Mouse (Mus musculus): Measurements from ENCODE around the gene Gstp2.
"Not testable (repeated sequence)": the region's sequence is repeated elsewhere in the genome, so short reads cannot be mapped to it uniquely, and the experiment has no call there.

The Gstp2 gene

DNA sequence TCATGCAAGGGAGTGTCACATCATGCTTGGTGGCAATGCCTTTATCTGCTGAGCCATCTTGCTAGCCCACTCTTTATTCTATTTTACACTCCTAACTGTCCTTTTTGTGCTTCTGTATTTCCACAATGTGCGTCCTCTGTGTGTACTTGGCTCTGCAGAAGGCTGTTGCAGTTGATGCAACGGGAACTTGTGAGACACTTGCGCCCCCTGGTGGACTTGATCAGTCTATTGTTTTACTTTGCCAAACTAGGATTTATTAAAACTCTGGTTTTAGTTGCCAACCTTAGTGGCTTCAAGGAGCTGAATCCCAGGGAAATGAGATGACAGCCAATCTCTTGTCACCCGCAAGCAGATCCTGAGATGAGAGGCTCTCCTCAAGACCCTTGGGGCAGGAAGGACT is 2.0 kb upstream of the Gstp2 start:
- DNase-seq, result peak; percentile 81 to 92

DNA sequence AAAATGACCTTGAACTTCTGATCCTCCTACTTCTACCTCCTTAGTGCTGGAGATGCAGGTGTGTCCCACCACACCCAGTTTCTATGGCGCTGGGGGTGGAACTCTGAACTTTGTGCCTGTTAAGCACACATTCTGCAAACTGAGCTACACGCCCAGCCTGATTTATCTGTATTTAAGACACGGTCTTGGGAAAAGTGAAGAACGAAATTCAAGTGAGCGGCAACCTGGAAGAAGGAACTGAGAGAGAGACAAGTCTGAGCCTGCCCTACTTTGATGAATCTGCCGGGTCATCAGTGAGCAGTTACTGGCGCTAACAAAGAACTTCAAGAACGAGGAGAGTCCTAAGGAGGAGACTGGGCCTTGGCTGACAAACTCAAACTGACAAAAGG is 1.0 kb upstream of the Gstp2 start:
- DNase-seq, result no peak

DNA sequence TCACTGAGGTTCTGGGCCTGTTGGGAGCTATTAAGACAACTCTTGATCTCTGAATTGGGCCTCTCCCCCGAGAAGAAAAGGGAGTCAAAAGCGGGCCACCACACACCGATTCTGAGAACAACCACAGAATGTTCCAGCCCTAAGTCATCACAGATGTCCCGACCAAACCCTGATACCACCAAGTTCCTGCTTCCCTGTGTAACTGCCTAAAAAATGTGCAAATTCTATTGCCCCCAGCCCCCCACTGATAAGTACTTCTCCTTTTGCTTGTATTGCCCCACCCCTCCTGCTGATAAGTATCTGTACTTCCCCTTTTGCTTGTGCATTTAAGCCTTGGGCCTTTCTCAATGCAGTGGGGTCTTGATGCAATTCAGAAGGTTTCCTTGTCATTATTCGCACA is 1.7 kb downstream of the Gstp2 start:
- DNase-seq, result not testable (repeated sequence)

DNA sequence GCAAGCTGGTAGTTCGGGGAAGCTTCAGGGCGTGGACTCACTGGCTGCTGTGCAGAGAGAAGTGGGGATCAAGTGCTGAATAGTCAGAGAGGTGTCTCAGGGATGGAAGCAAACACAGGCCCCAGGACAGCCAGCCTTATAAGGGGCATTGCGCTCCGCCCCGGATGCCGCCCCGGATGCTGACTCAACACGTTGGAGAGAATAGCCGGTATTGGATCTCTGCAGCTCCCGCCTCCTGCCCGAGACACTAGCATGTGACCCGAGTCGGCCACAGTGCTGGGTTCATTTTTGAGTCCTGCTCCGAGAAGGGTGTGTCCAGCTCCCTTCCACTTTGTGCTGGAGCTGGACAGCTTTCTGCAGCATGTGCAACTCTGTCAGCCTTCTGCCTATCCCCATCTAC is 3.7 kb downstream of the Gstp2 start:
- DNase-seq, result no peak

DNA sequence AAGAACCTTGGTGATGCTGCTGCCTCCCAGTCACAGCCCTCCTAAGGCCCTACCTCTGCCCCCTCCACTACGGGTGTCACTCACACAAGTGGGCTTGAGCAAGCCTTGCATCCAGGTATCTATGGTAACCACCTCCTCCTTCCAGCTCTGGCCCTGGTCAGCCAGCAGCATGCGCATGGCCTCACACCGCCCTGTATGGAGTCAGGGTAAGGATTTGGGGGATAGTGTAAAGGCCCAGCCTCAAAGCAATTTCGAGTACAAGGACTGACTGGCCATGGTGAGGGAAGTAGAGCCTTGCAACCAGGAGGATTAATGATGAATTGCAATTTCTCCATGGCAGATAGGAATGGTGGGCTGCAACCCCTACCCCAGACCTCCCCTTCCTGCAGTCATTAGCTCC is 4.3 kb downstream of the Gstp2 start:
- not testable (repeated sequence) for DNase-seq

DNA sequence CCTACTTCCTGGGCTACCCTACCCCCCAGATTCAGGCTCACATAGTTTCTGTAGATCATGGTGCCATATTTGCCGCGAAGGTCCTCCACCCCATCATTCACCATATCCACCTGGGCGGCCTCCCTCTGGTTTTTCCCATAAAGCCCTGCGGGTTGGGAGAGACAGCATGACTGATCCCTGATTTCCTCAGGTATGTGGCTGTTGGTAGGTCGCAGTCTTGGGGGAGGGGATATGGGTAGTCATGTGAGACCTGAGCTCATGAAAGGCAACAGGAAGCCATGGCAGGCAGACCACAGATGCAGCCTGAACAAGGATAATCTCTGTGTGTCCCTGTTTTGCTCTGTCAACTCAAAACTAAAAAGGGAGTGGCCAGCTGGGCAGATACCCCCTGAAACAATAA is 4.9 kb downstream of the Gstp2 start:
- DNase-seq, result not testable (repeated sequence)

DNA sequence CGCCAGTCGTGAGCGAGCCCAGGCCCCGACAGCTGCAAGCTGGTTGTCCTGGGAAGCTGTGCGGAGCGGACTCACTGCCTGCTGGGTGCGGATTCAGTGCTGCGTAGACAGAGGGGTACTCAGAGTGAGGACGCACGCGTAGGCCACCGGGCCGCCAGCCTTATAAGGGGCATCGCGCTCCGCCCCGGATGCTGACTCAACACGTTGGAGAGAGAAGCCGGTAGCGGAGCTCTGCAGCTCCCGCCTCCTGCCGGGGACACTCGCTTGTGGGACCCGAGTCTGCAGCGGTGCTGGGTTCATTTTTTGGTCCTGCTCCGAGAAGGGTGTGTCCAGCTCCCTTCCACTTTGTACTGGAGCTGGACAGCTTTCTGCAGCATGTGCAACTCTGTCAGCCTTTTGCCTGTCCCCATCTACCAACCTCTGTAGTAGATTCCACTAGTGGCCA is 8.0 kb downstream of the Gstp2 start, which contains the start of gene Gstp1:
TSS of gene Gstp1 (minus strand) at position 198 of the 445 bp plus-strand sequence.
- DNase-seq, result peak; percentile 80 to 86

DNA sequence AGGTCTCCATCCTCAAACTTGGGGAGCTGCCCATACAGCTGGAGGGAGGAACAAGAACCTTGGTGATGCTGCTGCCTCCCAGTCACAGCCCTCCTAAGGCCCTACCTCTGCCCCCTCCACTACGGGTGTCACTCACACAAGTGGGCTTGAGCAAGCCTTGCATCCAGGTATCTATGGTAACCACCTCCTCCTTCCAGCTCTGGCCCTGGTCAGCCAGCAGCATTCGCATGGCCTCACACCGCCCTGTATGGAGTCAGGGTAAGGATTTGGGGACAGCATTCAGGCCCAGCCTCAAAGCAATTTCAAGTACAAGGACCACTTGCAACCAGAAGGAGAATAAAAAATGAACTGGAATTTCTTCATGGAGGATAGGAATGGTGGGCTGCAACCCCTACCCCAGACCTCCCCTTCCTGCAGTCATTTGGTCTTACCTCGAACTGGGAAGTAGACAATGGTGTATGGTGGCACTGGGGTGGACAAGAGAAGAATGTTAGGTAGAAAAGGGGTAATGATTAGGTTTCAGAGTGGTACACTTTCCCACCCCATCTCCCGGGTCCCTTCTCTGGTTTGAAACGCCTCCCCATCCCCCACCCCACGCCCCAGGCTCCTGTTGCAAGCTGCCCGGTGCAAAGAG is 8.6 kb downstream of the Gstp2 start:
- DNase-seq, result not testable (repeated sequence)

DNA sequence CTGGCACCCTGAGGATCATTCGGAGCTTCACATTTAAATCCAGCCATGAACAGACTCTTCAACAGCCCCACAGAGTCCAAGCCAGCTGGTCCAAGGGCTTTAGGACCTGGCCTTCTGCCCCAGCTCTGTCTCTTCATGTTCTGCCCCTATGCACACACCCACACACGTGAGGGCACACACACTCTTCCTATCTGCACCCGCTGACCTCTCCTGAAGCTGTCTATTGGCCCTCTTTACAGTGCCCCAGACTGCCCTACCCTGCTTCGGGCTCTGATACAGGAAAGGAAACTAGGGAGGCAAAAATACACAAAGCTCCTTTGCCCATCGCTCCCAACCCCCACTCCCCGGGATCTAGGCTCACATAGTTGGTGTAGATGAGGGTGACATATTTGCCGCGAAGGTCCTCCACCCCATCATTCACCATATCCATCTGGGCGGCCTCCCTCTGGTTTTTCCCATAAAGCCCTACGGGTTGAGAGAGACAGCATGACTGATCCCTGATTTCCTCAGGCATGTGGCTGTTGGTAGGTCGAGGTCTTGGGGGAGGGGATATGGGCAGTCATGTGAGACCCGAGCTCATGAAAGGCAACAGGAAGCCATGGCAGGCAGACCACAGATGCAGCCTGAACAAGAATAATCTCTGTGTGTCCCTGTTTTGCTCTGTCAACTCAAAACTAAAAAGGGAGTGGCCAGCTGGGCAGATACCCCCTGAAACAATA is 9.3 kb downstream of the Gstp2 start:
- DNase-seq, result no peak

DNA sequence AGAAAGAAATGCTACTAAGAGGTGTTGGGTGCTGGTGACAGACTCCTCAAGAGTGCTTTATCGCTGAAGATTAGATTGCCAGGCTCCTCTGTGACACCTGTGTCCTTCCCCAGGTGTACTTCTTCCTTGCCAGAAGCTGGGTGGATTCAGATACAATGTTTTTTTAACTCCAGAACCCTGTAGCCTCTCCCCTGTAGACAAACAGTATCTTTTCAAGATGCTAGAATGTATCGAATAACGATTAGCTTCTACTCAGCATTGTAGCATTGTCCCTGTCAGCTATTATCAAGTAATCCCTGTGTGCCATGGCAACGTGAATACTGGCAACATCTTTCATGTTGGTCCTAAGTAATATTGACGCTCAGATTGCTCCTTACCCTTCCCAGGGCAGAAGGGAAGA is 12.1 kb downstream of the Gstp2 start:
- DNase-seq, result no peak

DNA sequence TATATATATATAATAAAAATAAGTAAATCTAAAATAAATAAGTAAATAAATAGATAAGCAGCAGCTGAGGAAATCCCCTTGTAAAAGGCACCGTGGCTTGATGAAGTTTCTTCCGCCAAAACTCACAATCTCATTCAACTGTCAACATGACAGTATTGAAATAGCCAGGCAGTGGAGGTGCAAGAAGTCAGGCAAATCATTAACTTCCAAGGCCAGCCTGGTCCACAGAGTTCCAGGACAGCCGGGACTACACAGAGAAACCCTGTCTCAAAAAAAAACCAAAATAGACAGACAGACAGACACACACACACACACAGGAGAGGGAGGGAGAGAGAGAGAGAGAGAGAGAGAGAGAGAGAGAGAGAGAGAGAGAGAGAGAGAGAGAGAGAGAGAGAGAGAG is 12.5 kb downstream of the Gstp2 start:
- DNase-seq, result no peak

DNA sequence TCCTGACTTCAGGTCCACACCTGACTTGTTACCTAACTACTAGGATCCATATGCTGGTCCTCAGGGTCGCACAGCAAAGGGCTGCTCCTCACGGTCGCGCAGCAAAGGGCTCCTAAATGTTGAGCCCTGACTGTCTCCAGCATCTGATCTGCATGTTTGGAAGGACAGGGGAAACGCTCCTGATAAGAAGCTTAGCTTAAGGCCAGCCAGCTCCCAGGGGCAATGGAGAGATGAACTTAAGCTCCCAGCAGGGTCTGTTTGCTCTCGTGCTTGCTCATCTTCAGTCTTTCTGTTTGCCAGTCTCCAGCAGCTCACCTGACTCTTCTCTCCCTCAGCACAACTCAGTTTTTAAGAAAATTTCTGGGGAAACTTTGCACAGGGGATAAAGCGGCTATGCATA is 13.2 kb downstream of the Gstp2 start:
- DNase-seq, result no peak

DNA sequence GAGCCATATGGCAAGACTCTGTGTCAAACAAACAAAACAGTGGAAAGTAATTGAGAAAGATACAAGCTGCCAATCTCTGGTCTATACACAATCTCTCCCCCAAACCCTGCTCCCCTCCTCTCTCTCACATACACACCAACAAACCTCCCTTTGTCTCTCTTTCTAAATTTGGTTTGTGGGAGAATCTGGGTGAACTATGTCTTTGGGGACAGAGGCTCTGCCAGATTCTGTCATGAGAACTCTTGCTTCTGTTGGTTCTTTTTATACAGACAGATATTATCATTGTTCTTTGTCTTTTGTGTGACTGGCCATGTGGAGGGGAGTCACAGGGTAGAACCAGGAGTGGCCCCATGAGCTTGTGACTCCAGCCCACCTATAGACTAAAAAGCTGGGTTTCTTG is 18.2 kb downstream of the Gstp2 start:
- no peak for DNase-seq

DNA sequence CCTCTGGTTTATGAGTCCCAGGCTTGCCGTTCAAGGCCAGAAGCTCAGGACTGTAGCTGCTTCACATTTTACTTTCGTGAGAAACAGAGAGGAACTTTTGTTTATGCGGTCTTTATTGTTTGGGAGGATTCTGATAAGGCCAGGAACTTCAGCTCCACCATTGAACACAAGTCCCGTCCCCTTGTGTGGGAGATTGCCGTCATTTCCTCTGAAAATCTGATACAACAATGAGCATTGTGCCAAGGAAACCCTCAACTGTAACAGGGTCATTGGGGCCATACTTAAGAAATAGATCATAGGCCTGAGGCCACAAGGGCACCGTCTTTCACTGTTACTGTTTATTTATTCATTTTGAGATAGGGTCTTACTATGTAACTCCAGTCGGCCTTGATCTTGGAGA is 22.6 kb downstream of the Gstp2 start:
- DNase-seq, result no peak

DNA sequence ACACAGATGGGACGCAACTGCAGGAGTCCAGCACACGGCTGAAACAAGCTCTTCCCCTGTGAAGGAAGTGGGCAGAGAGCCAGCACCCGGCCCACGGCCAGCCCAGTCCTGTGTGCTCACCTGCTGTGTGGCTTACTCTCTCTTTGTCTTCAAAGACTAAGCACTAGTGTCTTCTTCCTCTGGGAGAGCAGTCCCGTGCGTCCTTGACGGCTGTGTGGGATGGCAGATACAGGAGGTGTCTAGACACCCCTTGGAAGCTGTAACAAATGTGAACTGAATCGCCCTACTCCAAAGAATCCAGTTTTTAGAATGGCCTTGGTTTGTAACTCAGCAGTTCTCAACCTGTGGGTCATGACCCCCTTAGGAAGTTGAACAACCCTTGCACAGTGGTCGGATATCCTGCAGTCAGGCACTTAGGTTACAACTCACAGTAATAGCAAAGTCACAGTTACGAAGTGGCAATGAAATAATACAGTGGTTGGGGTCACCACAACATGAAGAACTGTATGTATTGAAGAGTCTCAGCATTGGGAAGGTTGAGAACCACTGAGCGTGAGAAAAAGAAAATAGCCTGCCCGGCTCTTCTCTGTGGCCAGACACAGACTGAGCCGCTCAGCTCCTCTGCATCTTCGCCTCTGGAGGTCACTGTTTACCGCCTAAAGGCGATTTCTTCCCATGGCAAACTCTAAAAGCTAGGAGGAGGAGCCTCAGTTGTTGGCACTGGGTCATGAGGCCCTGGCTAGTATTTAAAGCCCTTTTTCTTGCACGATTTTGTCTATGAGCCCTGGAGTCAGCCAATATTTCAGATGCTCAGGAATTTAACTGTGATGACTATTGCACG is 26.9 kb downstream of the Gstp2 start:
- peak; percentile 82 to 89 for DNase-seq

DNA sequence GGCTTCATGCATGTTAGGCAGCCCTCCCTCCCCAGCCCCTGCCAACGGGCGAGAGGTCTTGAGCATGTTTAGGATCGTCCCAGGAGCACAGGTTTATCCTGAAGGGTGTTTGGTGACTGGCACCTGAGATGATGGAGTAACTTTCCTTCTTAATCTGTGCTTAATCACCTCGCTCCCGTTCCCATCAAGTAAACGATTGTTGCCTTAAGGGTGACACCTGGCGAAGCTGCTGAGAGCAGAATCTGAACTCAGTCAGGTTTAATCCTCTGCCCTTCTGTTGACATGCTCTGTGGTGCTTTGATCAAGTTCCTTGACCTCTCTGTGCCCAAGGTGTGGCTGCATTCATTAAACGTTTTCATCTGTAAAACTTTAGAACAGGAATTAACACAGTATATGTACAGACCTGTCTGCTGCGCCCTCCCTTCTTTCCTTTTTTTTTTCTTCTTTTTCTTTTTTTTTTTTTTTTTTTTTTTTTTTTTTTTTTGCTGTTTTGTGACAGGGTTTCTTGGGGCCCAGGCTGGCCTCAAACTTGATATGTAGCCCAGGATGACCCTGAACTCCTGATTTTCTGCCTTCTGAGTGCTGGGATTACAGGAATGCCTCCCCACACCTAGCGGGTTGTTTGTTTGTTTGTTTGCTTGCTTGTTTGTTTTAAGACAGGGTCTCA is 27.8 kb downstream of the Gstp2 start:
- DNase-seq, result no peak

DNA sequence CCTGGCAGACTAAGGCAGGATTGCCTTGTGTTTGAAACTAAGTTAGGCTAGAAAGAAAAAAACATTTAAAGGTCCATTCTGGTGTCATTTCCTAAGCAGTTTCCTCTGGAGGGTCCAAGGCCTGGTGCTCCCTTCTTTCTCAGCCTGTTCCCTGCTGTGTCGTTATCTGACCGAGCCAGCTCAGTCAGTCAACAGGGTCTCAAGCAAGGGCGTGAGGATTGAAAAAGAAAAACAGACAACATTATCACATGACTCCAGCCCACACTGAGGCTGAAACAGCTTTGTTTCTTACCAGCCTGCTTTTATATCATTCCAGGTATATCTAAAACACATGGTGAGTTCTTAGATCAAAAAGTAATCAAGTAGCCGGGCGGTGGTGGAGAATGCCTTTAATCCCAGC is 30.2 kb downstream of the Gstp2 start:
- no peak for DNase-seq

DNA sequence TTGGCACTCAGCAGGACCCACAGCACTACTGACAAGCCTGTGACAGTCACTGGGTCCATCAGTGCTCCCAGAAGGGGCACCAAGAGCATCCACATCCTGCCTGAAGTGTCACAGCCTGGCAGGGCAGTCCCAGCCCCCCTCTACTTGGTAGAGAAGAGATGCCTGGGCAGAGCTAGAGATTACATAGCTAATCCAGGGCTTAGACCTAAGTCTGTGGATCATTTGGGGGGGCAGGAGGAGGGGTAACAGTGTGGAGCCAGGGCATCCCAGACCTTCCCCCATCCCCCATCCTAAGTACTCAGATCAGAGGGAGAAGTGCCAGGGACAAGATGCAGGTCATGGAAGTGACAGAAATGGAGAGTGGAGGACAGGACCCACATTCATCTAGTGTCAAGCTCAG is 31.0 kb downstream of the Gstp2 start:
- no peak for DNase-seq

DNA sequence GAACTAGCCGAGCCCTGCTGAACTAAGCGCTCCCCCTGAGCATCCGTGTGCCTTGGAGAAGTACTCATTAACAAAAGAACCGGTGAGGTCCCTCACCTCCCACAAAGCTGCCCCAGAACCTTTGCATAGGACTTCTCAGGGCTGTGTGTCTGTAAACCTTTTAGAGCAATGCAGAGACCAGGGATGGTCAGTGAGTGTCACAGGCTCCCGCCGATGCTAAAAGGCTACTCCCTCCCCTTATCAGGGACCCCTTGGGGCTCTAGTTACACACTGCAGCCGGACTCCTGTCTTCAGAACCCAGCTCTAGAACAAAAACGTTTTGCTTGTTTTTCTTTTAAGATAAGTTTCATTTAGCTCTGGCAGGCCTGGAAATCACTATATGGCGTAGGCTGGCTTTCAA is 32.8 kb downstream of the Gstp2 start:
- DNase-seq, result no peak

DNA sequence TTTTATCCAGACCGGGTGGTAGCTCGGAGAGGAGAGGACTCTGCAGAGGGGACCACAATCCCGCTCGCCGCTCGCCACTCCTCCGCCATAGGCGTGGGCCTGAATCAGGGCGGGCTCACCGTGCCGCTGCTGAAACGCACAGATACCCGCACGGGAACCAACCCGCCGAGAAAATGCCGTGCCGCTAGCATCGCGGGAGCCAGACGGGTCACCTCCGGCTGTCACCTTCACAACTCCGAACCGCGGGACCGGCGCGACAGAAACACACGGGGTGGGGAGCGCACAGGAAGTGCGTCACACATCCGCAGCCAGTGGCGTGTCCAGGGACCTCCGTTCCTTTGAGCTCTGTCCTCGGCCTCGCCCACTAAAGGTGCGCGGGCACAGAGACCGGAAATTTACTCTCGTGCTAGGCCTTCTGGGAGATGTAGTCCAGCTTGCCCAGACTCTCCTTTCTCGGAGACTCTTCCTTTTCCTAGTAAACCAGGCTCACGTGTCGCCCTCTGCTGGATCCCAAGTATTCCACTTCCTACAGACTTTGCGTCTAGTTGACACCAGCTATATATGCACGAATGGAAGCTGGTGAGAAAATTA is 33.3 kb downstream of the Gstp2 start, which contains the start of gene Ndufv1:
TSS of gene Ndufv1 (minus strand) at position 375 of the 591 bp plus-strand sequence.
- DNase-seq, result peak; percentile 96

DNA sequence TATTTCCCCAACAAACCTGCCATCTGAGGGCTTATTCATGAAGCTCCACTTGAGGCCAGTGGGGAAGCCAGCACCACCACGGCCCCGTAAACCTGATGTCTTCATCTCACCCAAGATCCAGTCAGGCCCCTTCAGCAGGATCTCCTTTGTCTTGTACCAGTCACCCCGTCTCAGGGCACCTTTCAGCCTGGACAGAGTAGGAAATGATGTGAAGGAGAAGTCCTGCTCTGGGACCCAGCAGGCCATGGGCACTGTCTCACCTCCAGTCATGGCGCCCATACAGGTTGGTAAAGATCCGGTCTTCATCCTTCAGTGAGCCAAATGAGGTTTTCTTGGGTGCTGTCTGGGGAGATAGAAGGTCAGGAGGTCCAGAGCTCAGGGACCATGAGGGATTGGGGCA is 34.7 kb downstream of the Gstp2 start:
- DNase-seq, result no peak

DNA sequence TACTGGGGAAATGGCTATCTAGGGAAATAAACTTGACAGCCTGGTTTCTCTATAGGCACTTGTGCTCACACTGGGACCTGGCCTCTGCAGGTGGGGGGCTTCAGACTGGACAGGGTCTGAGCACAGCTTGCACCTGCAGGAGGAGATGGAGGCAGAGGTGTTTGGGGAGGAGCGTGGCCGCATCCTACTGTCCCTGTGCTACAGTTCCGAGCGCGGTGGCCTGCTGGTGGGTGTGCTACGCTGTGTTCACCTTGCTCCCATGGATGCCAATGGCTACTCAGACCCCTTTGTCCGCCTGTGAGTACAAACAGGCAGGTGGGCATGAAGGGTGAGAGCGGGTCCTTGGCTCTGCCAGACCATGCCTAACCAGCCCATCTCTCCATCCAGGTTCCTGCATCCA is 39.9 kb downstream of the Gstp2 start:
- DNase-seq, result no peak

DNA sequence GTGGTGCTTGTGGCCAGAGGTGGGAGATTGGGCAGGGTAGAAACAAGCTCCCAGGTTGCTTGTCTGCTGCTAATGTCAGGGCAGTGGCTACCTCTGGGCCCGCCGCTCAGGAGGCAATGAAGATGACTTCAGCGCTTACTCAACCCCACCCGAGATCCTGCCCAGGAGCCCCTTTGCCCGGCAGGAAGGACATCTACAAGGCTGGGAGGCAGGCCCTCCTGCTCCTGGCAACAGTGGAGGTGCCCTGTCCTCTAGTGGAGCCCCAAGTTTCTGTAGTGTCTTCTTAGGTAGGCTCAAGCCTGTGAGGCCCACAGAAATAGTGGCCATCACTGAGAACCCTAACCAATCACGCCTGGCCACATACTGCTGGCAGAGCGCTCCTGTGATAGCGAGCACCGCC is 40.7 kb downstream of the Gstp2 start:
- DNase-seq, result no peak

All from cerebellum, postnatal 25 days (tissue).